Mouse (Mus musculus) kidney, embryonic 16.5 days (tissue): ENCODE data around the gene Tkt. TPM values are rescaled to one million over a fixed set of nuclear protein-coding genes. Genes with fewer than 3 reads are reported as not detected.

Experiments
- ATAC-seq: fragments of 200-750 bp; cut with Nextera tagmentation; 2 replicates; pipeline ENCODE4 v1.8.0; 2017; ENCODE audit warnings: moderate TSS enrichment; ENCODE audit not compliant: low FRiP score, low TSS enrichment
- H3K27ac ChIP-seq: fragments of 300-500 bp; sonication (generic); 2 replicates; pipeline ENCODE4 v1.5.1; 2014; ENCODE audit warnings: low read length
- H3K27me3 ChIP-seq: fragments of 300-500 bp; sonication (generic); 2 replicates; pipeline ENCODE4 v1.6.1; 2014; ENCODE audit warnings: low read length, control low read depth, mixed read lengths; ENCODE audit not compliant: insufficient read depth
- H3K36me3 ChIP-seq: fragments of 300-500 bp; sonication (generic); 2 replicates; pipeline ENCODE4 v1.6.1; 2014; ENCODE audit warnings: low read length, control low read depth, mixed read lengths; ENCODE audit not compliant: insufficient read depth
- H3K4me1 ChIP-seq: fragments of 300-500 bp; sonication (generic); 2 replicates; pipeline ENCODE4 v1.6.1; 2014; ENCODE audit warnings: low read length, control low read depth, mixed read lengths; ENCODE audit not compliant: insufficient read depth
- H3K4me2 ChIP-seq: fragments of 300-500 bp; sonication (generic); replicated peaks from 2 replicates; pipeline ENCODE4 v1.6.1; 2014; ENCODE audit warnings: low read depth, low read length
- H3K4me3 ChIP-seq: fragments of 300-500 bp; sonication (generic); 2 replicates; pipeline ENCODE4 v1.5.1; 2014; ENCODE audit warnings: mild to moderate bottlenecking, low read length
- H3K9ac ChIP-seq: fragments of 300-500 bp; sonication (generic); replicated peaks from 2 replicates; pipeline ENCODE4 v1.6.1; 2014; ENCODE audit warnings: low read length
- H3K9me3 ChIP-seq: fragments of 300-500 bp; sonication (generic); 2 replicates; pipeline ENCODE4 v1.6.1; 2016; ENCODE audit warnings: low read length, control low read depth
- WGBS: fragments of 180-500 bp; shearing (Covaris S2); extraction: QIAGEN DNeasy Blood & Tissue Kit; methylation state at CpG from one replicate; pipeline ENCODE4 v1.1.7; 2014; 5-methylcytosine and 5-hydroxymethylcytosine counted together
- polyA plus RNA-seq: library from polyadenylated mRNA; unstranded; fragments of >200 nt; fragmentation: Nextera tagmentation; extraction: Ambion mirVana; gene quantifications from 2 replicates; pipeline ENCODE4 v1.2.1, GENCODE M21; 2015

Tkt gene
- polyA plus RNA-seq, 1 experiment from 2014 or later = 314 TPM

DNA sequence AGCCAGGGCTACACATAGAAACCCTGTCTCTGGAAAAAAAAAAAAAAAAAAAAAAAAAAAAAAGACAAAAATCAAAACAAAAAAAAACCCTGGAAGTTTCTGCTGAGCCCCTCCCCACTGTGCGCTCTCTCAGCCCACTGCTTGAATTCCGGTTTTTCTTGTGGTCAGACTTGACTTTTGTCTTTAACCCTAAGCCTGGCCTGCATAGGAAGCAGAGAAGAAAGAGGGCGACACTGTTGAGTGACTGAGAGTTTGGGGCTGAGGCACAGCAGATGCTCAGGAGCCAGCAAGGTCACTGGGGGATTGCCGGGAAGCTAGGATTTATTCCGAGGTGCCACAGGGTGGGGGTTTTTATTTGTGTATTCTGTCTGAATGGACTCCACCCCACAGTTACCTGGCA is 31.7 kb downstream of the Tkt start:
- no peak overlapping the region for H3K9ac ChIP-seq
- ATAC-seq = no peak
- no peaks in the 10 kb centered on the region for H3K27me3 ChIP-seq
- H3K4me3 ChIP-seq = no peak overlapping the region
- H3K9me3 ChIP-seq = no peaks in the 10 kb centered on the region
- 29% methylated on average over 5 of the region's 5 CpGs for WGBS
- H3K36me3 ChIP-seq = peaks cover 2% of the 10 kb centered on the region; the same call in 1 of the 2 replicates
- H3K4me1 ChIP-seq = peaks cover 19% of the 10 kb centered on the region
- H3K27ac ChIP-seq = no peak overlapping the region
- no peak overlapping the region for H3K4me2 ChIP-seq

DNA sequence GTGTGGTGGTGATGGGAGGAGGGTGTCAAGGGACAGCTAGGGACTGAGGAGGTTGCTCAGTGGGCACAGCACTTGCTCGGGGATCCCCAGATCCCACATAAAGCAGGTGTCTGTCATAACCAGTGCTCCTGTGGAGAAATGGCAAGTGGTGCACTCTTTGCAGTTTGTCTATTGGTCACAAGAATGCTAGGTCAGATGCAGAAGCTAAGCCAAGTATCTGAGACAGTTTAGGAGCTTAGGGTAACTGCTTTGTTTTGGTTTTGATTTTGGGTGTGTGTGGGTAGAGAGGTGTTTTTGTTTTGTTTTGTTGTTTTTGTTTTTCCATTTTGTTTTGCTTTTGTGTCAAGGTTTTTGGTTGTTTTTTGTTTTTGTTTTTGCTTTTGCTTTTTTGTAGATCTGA is 33.1 kb downstream of the Tkt start:
- Histone ChIP-seq H3K4me3 (no peak overlapping the region), H3K9ac (no peak overlapping the region), H3K4me1 (peaks cover 18% of the 10 kb centered on the region), H3K4me2 (no peak overlapping the region), H3K36me3 (no peaks in the 10 kb centered on the region), H3K27me3 (no peaks in the 10 kb centered on the region), H3K27ac (no peak overlapping the region), H3K9me3 (no peaks in the 10 kb centered on the region)
- no peak for ATAC-seq
- WGBS = 88% methylated on average over 1 of the region's 1 CpGs

DNA sequence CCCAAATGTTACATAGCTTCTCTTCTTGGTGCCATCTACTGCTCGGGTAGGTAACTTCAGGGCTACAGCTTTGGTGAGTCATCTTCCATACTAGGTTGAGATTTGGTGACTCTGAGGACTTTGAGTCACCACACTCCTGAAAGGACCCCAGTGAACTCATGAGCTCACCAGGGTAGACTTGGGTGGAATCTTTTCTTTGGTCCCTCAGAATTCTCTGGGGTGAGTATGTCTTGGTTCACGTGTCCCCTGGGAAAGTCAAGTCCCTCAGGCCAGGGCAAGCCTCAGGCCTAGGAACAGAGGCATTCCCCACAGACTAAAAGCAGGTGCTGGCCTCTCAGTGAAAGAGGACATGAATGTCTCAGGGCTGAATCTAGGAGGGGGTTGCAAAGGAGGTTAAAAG is 35.9 kb downstream of the Tkt start:
- Histone ChIP-seq H3K4me2 (no peak overlapping the region), H3K36me3 (no peaks in the 10 kb centered on the region), H3K27me3 (no peaks in the 10 kb centered on the region), H3K9ac (peak overlapping the region; percentile 41; the same call in 1 of the 2 replicates), H3K9me3 (no peaks in the 10 kb centered on the region), H3K4me3 (no peak overlapping the region), H3K27ac (no peak overlapping the region), H3K4me1 (peaks cover 11% of the 10 kb centered on the region)
- no peak for ATAC-seq
- 71% methylated on average over 2 of the region's 2 CpGs for WGBS

DNA sequence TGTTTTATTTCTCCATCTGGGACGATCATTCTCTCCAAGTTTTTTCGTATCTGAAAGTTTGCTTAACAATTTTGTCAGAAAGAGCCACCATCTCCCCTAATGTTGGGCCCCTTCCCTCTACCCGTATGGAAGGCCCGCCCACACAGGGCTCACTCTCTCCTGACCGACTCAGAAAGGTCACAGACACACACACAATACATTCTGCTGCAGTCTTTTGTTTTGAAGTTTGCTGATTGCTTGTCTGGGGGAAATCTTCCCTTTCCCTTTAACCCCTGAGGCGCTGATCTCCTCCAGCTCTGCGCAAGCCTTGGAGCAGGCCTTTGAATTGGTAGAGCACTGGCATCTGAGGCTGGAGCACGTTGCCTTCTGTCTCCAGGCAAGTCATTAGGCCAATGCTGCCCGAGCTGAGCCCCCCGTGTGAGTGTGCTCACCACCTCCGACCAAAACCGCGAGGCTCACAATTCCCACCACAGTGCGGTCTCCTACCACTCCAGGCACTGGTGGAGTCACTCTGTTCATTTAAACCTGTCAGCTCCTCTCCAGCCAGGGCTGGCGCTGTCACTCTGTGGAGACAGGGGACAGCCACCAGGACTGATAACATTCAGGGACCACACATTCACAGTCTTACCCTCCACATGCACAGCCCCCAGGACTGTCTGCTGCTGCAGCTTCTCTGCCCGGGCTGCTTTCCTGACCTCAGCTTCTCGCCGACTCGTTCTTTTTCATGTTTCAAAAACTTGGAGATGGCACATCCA is 36.5 kb downstream of the Tkt start:
- ATAC-seq = 0 out of 2 replicates have a peak, but pooled peaks have one; percentile 41
- Histone ChIP-seq H3K4me3 (no peak overlapping the region), H3K9ac (peak overlapping the region; percentile 41; the same call in 1 of the 2 replicates), H3K9me3 (no peaks in the 10 kb centered on the region), H3K4me1 (peaks cover 11% of the 10 kb centered on the region), H3K36me3 (no peaks in the 10 kb centered on the region), H3K27me3 (no peaks in the 10 kb centered on the region), H3K4me2 (no peak overlapping the region), H3K27ac (no peak overlapping the region)
- WGBS = 43% methylated on average over 19 of the region's 19 CpGs

DNA sequence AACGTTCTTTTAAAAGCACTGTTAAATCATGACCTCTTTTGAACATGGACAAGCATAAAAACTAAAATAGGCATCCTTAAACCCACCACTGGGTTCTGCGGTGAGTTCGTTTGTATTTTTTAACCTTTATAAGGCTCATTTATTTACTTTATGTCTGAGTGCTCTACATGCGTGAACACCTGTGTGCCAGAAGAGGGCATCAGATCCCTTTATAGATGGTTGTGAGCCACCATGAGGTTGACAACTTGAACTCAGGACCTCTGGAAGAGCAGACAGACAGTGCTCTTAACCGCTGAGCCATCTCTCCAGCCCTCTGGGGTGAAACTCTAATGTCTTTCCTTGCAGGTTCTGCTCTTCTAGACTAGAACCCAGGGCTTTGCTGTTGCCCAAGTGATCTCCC is 37.2 kb downstream of the Tkt start:
- Histone ChIP-seq H3K9ac (no peak overlapping the region), H3K4me2 (no peak overlapping the region), H3K4me3 (no peak overlapping the region), H3K27ac (no peak overlapping the region), H3K27me3 (no peaks in the 10 kb centered on the region), H3K36me3 (no peaks in the 10 kb centered on the region), H3K9me3 (no peaks in the 10 kb centered on the region), H3K4me1 (peaks cover 11% of the 10 kb centered on the region)
- no peak for ATAC-seq
- 73% methylated on average over 5 of the region's 5 CpGs for WGBS

DNA sequence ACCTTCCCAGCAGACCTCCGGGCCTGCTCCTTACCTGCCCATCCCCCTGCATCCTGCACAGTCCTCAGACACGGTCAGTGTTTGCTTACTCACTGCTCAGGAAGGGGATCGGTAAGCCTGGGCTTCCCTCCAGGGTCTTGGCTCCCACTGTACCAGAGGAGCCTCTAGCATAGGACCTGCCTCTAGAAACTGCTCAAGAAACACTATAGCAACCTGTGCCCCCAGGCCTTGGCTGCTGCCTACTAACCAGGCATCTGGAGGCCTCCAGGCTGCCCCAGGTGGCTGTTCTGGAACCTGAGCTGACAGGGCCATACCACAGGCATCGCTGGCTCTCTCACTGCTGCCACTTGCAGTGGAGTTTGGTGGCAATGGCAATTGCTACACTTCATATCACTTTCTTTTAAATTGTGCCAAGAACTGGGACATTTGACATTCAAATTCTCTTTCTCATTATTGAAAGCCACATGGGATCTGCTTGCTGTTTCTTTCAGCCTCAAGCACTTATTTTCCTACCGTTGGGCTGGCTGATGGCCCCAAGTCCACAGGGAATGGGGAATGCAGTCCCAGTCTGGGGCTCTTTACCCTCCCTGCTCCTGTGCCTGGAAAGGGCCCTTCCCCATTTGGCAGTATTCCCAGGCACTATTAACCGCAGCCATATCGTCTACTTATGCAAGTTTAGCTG is 38.8 kb downstream of the Tkt start:
- Histone ChIP-seq H3K27me3 (no peaks in the 10 kb centered on the region), H3K36me3 (no peaks in the 10 kb centered on the region), H3K27ac (no peak overlapping the region), H3K4me3 (no peak overlapping the region), H3K9ac (no peak overlapping the region), H3K9me3 (no peaks in the 10 kb centered on the region), H3K4me1 (peaks cover 11% of the 10 kb centered on the region), H3K4me2 (no peak overlapping the region)
- no peak; the same call in 1 of the 2 replicates for ATAC-seq
- 37% methylated on average over 7 of the region's 7 CpGs for WGBS

DNA sequence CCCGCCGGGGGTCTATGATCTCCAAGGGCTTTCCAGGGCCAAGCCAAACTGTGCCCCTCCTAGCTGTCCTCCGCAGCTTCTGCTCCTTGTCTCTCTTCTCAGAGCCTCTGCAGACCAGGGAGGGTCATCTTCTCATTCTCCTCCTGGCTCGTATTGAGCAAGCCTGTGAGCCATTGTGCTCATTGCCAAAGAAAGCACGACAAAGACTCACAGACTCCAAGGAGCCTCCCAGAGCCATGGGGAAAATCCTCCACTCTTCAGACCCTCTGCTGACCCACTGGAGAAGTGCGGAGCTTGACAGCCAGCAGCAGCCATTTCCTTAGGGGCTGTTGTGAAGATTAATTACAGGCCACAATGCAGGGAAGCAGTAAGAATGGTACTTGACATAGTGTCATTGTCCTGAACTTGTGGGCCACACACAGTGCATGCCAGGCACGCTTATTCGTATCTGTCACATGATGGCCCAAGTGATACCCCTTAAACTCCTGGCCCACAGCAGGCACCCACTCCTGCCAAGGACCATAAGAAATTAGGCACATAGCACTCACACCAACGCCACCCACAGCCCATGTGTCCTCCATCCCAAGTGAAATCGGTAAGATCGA is 42.0 kb downstream of the Tkt start:
- H3K27ac ChIP-seq = 0 out of 2 replicates have a peak overlapping the region, but pooled peaks have one; percentile 19
- WGBS = 61% methylated on average over 11 of the region's 11 CpGs
- no peak overlapping the region for H3K4me3 ChIP-seq

DNA sequence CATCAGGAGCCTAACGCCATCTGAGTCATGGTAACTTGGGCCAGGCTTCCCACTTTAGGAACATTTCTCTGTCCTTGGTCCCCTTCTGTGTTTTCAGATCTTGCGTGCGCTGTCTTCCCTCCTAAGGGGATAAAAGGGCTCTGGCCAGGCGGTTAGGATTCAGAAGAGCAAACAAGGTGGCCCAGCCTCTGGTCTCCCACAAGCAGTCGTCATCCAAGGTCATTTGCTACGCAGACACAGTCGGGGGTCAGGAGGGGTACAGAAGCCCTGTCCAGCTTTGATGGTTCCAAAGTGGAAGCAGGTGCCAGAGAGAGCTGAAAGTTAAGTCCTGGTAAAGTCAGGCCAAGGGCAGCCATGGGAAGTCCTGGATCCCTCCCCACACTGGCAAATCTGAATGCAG is 42.8 kb downstream of the Tkt start:
- ATAC-seq = no peak
- Histone ChIP-seq H3K4me2 (no peak overlapping the region), H3K4me3 (no peak overlapping the region), H3K4me1 (no peaks in the 10 kb centered on the region; the same call in 1 of the 2 replicates), H3K27ac (no peak overlapping the region), H3K9me3 (no peaks in the 10 kb centered on the region), H3K9ac (no peak overlapping the region), H3K36me3 (peaks cover 5% of the 10 kb centered on the region; the same call in 1 of the 2 replicates), H3K27me3 (no peaks in the 10 kb centered on the region)
- 76% methylated on average over 7 of the region's 7 CpGs for WGBS

More for the DNA sequence above, 42.0 kb downstream of the Tkt start:
- Histone ChIP-seq H3K4me1 (peaks cover under 1% of the 10 kb centered on the region), H3K9me3 (no peaks in the 10 kb centered on the region), H3K36me3 (no peaks in the 10 kb centered on the region), H3K4me2 (no peak overlapping the region), H3K27me3 (no peaks in the 10 kb centered on the region), H3K9ac (no peak overlapping the region; the same call in 1 of the 2 replicates)
- no peak for ATAC-seq

DNA sequence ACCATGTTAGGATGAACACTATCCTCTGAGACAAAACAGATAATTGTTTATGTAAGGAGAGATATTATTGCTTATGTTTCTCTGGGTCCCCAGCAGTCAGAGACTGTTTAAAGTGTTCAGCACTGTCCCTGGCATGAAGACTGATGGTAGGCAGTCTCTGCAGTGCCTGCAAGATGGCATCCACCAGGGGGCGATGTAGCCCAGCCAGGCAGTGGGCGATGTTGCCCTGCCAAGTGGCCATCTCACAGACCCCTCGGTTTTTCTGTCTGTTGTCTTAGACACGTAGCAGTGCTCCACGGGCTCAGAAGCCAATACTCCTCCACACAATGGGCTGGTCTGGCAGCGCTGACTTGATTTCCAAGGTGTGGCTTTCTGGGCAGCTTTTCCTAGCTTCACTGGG is 43.3 kb downstream of the Tkt start:
- H3K4me3 ChIP-seq = no peak overlapping the region
- no peak overlapping the region for H3K27ac ChIP-seq
- no peaks in the 10 kb centered on the region for H3K9me3 ChIP-seq
- H3K36me3 ChIP-seq = peaks cover 7% of the 10 kb centered on the region
- 0 out of 2 replicates have a peak, but pooled peaks have one; percentile 17 for ATAC-seq
- no peaks in the 10 kb centered on the region for H3K27me3 ChIP-seq
- H3K9ac ChIP-seq = no peak overlapping the region
- no peaks in the 10 kb centered on the region; the same call in 1 of the 2 replicates for H3K4me1 ChIP-seq
- 0 out of 2 replicates have a peak overlapping the region, but pooled peaks have one; percentile 5 for H3K4me2 ChIP-seq
- WGBS = 9% methylated on average over 6 of the region's 6 CpGs
